Mouse (Mus musculus) adrenal gland, postnatal 10 days (tissue): ENCODE results near the gene Svop. TPM values are rescaled to one million over a fixed set of nuclear protein-coding genes. Genes with fewer than 3 reads are reported as not detected.

Source experiments
- DNase-seq: peaks from one replicate; pipeline ENCODE4 v3.0.0; 2021; ENCODE audit warnings: mixed read lengths
- total RNA-seq, 2 experiments: library from RNA; stranded (reverse); gene quantifications; 2 replicates each; pipeline ENCODE4 v1.2.3; 2021

Svop gene
- total RNA-seq, 2 experiments from 2014 or later: 3.1 to 4.4 TPM

DNA sequence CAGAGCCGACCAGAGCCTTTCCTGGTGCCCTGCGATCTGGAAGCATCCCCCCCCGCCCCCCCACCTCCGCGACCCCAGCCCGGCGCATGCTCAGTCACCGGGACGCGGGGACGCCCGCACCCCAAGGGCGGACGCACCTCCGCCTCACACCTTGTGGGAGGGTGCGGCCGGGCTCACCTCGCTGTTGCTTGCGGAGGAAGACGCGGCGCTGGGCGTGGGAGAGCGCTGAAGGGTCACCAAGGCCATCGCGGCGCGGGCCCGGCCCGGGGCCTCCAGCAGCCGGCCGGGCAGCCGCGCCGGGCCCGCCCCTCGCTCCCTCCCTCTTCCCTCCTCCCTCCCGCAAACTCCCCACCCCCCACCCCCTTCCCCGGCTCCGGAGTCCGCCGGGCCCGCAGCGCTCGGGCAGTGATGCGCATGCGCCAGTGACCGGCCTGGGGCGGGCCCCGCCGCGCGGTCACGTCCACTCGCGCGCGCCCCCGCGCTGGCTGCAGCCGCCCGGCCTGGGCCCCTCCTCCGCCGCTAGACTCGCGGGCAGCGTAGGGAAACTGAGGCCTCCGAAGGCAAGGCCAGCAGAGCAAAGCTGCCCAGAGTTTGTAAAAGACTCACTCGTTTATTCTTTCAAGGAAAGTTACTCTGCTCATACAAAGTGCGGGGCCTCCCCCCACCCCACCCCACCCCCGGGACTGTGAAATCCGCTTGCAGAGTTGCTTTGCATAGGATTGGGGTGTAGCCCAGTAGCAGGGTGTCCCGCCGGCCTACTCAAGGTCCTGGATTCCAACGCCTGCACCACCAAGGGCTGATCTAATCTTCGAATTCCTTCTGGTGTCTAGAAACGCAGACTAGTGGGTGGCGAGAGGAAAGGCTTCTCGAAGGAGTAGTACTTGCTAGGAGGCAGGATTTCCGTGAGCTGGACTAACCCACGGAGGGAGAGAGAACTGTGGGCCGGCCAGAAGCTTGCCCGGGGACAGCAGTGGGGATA lies 97.6 kb downstream of the Svop start, which contains the start of gene Ssh1:
Ssh1 (minus strand) TSS at position 408 of the 979 bp plus-strand sequence.
- DNase-seq: peak; percentile 95

GRCm38 (mm10) chr5:113993031-113993486 lies 98.3 kb downstream of the Svop start:
- peak; percentile 66 for DNase-seq

DNA sequence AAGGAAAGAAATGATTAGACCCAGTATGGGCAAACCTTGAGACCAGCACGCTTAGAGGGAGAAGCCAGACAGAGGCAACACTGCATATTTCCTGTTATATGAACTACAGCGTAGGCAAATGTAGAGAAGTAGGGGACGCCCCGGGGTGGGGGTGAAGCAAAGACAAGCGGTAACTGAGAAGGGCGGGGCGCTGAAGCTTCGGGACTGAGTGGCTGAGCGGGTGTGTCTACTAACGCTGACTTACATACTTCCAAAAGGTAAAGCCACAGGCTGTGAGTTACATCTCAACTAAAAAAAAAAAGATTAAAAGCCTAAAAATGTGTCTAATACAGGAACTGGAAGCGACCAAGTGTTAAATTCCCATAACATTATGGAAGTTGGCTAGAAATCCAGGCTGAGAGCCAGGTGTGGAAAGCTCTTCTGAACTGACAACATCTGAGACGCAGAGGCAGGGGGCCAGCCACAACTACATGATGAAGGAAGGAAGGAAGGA lies 99.0 kb downstream of the Svop start:
- DNase-seq: peak; percentile 49

DNA sequence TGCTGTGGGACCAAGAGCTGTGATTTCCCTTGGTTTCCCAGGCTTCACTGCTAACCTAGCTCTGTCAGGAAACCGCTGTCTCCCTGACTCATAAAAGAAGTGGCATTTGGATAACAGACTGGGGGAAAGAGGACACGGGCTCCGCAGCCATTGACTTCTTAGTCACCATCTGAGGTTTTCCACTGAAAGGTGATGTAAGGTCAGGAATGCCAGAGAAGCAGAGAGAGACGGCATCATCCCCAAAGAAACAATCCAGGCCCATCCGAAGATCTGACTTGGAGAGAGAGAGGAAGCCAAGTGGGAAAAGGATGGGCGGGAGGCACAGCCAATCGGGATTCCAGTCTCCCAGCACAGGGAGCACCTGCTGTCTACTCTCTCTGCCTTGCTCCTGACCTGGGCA lies 100.2 kb downstream of the Svop start:
- DNase-seq: no peak

GRCm38 (mm10) chr5:113990593-113990992 lies 100.8 kb downstream of the Svop start:
- DNase-seq: no peak

DNA sequence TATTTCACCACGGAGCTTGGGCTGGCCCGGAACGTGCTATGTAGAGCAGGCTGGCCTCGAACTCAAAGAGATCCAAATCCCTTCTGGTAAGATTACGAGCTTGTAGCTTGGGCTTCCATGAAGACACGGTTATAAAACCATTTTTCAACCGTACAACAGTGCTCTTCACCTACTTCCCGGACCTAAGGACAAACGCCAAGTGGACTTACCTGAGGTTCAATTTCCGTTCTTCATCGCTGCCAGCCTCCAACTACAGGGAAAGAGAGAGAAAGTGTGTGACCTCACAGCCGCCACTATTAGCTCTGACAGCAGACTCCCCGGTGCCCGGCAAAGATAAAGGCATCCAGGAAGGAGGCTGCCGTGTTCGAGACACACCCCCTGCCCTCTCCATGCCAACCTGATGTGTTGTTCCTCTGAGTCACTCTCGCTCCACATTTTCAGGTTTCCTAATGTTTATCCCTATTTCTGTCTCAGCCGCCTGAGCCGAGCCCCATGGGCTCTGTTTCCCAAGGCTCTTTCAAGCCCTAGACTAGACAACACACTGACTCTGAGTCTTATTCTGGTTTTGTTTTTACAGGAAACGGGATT lies 101.8 kb downstream of the Svop start:
- peak; percentile 51 for DNase-seq

DNA sequence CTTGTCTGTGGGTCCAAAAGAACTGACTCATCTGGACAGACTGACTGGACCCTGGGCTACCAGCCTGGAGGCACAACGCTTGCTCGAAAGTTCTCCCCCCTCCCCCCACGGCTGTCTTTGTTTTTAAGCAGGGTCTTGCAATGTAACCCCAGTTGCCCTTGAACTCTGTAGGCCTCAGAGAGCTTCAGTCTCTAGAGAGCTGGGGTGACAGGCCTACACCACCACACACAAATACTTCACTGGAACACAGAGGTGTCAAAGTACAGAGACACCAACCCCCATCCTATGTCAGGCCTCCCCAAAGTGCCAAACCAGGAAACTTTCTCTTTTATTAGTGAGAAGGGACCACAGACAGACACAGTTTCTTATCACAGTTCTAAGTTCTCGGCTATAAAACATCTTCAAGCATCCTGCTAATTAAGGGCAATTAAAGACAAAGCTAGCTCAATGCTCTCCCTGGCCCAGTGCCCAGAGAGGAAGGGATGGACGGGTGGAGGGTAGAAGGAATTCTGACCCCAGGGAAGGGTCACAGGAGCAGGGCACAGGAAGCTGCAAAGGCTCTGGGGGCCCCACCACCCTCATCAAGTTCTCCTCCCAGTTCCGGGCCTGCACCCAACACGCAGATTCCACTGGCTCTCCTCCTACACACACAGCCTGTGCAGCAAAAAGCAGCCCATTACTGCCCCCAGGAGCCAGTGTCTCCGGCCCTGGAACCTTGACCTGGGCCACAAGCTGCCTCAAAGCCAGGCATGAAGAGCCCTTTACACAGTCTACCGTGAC lies 105.0 kb downstream of the Svop start:
- DNase-seq: peak; percentile 54

GRCm38 (mm10) chr5:113985737-113986136 lies 105.6 kb downstream of the Svop start:
- no peak for DNase-seq

DNA sequence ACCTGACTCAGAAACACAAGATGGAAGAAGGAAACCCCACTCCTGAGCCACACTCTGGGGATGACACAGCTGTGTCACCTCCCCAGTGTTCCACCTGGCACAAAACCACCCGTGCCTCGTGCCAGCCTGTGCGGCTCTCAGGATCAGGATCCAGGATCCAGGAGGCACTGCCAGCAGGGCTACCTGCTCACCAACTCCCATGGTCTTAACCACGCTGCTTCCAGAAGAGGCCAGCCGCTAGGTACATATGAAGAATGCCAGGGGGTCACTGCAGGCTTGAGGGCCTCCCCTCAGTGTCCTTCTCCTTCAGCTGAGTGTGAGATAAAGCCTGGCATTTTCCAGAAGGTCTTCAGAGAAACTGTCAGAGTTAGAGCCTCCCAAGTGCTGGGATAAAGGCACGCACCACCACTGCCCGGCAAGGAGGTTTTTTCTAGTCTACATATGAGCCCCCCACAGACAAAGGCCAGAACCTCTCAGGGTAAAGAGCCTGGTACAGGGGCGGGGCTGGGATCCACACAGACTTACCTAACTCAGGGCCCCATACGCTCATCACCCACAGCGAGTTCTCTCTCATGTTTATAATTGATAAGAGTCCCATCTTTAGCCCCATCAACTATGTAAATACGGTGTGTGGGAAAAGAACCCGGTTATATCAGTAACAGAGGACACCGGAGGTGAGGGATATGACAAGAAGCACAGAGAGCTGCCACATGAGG lies 107.2 kb downstream of the Svop start:
- DNase-seq: no peak

DNA sequence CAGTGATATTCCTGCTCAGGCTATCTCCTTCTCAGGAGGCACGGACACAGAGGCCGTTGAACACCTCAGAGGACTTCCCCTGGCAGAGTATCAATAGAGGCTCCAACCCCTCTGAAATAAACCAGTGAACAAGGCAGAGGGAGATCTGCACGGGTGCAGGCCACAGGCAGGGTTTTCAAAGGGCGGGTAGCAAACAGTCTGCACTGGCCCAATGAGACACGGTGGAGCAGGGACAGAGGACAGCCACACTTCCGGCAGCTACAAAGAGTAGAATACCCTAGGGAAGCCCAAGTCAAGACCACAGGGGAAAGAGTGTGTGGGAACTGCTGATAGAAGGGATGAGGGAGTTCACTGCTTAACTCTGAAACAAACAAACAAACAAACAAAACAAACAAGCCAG lies 107.8 kb downstream of the Svop start:
- DNase-seq: no peak

DNA sequence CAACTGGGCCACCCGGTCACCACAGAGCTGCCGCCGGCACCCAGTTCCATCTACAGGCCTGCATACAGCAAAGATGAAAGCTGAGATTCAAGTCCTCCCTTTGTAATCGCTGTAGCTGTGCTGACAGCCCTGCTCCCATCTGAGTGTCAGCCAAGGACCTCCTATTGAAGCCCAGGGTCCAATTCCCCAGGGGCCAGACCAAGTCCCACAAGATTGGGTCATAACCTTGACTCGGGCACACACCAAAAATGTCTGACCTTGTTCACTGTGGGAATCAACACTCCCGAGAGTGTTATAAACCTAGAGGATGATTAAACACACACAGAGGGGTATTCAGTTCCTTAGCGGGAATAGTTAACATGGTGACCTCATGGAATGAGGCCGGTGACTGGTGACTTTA lies 109.5 kb downstream of the Svop start:
- DNase-seq: peak; percentile 46

- no peak for DNase-seq
Observed at GRCm38 (mm10) chr5:113981171-113981570, 110.2 kb downstream of the Svop start.

DNA sequence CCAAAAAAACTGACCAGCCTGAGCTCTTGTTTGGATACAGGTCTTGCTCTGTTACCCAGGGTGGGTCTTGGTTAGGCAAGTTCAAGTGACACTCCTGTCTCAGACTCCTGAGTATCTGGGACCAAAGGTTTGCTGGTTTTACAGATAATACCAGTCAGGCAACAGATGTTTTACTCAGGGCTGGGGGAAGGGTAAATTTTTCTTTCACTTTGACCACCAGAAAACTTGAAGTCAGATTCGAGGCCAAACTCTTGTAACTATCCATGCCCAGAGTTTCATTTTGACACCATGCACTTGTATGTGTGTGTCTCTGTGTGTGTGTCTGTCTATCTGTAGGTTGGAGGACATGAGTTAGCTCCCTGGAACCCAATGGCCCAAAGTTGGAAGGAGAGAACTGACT lies 110.9 kb downstream of the Svop start:
- no peak for DNase-seq

GRCm38 (mm10) chr5:113977309-113977708 lies 114.1 kb downstream of the Svop start:
- no peak for DNase-seq

Other genes starting within 250 kb of the Svop start
- gene Coro1c, start 182.8 kb downstream of the Svop start, total RNA-seq: 10 to 100 TPM; 66.4 to 78.9 TPM
- 10 to 100 TPM; 14.2 to 20.0 TPM for gene Ssh1, start 97.7 kb downstream of the Svop start, total RNA-seq
- gene Dao, start 87.9 kb downstream of the Svop start, total RNA-seq: not detected
- gene Usp30, start 26.1 kb downstream of the Svop start, total RNA-seq: 10 to 100 TPM; 22.8 to 28.8 TPM
- 1 to 10 TPM; 6.3 to 8.6 TPM for gene Alkbh2, start 36.6 kb upstream of the Svop start, total RNA-seq
- 10 to 100 TPM; 11.4 to 13.3 TPM for gene Ung, start 38.8 kb upstream of the Svop start, total RNA-seq
- 100 to 1,000 TPM; 113 to 138 TPM for gene Acacb, start 55.0 kb upstream of the Svop start, total RNA-seq
- not detected for gene Foxn4, start 182.2 kb upstream of the Svop start, total RNA-seq
- under 1 TPM; 0.84 to 0.97 TPM for gene Myo1h, start 197.6 kb upstream of the Svop start, total RNA-seq